Mouse (Mus musculus): Measurements from ENCODE around the gene Sfxn2. TPM values are rescaled to one million over a fixed set of nuclear protein-coding genes. Genes with fewer than 3 reads are reported as not detected.

Gene Sfxn2
- polyA plus RNA-seq, 1 experiment from 2014 or later: 9.4 TPM

DNA sequence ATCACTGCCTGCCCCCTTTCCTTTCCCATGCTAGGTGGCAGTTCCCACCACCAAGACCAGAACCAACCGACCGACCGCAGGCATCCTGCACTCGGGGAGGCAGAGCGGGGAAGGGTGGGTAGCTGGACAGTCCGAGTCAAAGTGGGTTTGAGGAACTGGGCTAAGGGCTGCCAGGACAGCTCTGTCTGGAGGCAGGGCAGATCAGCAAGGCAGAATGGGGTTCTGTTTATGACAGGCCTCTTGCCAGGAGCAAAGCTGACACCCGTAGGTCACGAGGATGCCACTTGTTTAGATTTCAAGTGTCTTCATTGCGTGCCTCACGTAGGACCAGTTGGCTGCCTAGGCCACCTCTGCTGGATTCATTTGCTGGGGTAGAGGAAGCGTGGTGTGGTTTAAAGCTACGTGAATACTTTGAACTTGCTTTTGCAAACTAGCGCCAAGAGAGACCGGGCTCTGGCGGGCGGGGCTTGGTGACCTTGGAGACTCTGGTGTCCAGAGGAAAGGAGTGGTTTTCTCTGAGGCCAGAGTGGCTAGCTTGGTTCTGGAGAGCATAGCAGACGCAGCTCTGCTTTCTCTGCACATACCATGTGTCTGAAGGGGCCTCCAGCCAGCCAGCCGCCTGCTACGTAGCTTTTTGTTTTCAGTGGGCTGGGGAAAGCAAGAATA is 68.4 kb downstream of the Sfxn2 start:
- peaks cover 31% of the 10 kb centered on the region for H3K4me1 ChIP-seq (replicated peaks; ENCODE audit: control insufficient read depth, insufficient read depth)
- H3K9ac ChIP-seq (ENCODE audit: low read length): peak overlapping the region; percentile 18; the same call in 1 of the 2 replicates
- peaks cover 4% of the 10 kb centered on the region; the same call in 1 of the 2 replicates for H3K36me3 ChIP-seq (ENCODE audit: control insufficient read depth, insufficient read depth, low read length)
- TF ChIP-seq CTCF (IDR thresholded peaks at IDR 0.05; ENCODE audit: low read depth) (no peak), EP300 (optimal IDR thresholded peaks at IDR 0.05) (no peak)
- H3K4me3 ChIP-seq (ENCODE audit: low read depth, low read length): no peak overlapping the region; the same call in 1 of the 2 replicates
- H3K27me3 ChIP-seq (ENCODE audit: control insufficient read depth, insufficient read depth, low read length): no peaks in the 10 kb centered on the region
- H3K9me3 ChIP-seq (ENCODE audit: control insufficient read depth, low read length): no peaks in the 10 kb centered on the region
- 24% methylated on average over 19 of the region's 19 CpGs for WGBS
- peak overlapping the region; percentile 44 for H3K4me2 ChIP-seq (replicated peaks; ENCODE audit: low read depth)
- peak; percentile 82 for DNase-seq (ENCODE audit: low spot score)
- peak overlapping the region; percentile 94 for H3K27ac ChIP-seq (replicated peaks)
- ATAC-seq (ENCODE audit: low FRiP score, low TSS enrichment): peak; percentile 32; the same call in 1 of the 2 replicates

DNA sequence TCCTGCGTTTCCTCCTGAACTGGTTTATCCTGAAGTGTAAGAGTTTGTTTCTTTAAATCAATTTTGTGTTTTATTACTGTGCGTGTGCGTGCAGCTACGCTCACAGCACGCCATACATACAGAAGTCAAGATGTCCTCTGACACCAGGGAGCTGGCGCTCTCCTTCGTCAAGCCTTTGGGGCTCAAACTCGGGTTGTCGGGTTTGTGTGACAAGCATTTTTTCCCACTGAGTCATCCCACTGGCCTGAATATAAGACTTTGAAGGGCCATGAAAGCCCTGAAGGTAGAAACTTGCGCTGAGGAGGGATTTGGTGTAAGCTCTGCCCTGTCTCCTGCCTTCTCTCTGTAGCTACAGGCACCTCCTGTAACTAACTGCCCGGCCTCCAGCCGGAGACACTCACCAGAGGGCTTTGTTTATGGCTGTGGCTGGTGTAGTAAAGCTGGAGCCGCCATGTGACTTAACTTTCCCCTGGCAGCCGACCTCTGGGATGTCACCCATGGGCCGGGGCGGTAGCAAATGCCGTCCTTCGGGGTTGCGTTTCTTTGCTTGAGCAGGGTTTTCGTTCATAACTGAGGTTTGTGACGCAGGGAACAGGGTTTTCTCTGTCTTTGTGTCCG is 69.1 kb downstream of the Sfxn2 start:
- H3K4me3 ChIP-seq (ENCODE audit: low read depth, low read length): no peak overlapping the region; the same call in 1 of the 2 replicates
- peak overlapping the region; percentile 44 for H3K4me2 ChIP-seq (replicated peaks; ENCODE audit: low read depth)
- peaks cover 4% of the 10 kb centered on the region; the same call in 1 of the 2 replicates for H3K36me3 ChIP-seq (ENCODE audit: control insufficient read depth, insufficient read depth, low read length)
- H3K9ac ChIP-seq (ENCODE audit: low read length): peak overlapping the region; percentile 53
- WGBS: 22% methylated on average over 22 of the region's 22 CpGs
- peaks cover 31% of the 10 kb centered on the region for H3K4me1 ChIP-seq (replicated peaks; ENCODE audit: control insufficient read depth, insufficient read depth)
- no peak for DNase-seq (ENCODE audit: low spot score)
- peak; percentile 28; the same call in 1 of the 2 replicates for ATAC-seq (ENCODE audit: low FRiP score, low TSS enrichment)
- TF ChIP-seq CTCF (IDR thresholded peaks at IDR 0.05; ENCODE audit: low read depth): peak; percentile 31; the same call in 1 of the 2 replicates
- TF ChIP-seq EP300 (optimal IDR thresholded peaks at IDR 0.05): peak; percentile 57
- no peaks in the 10 kb centered on the region for H3K9me3 ChIP-seq (ENCODE audit: control insufficient read depth, low read length)
- H3K27me3 ChIP-seq (ENCODE audit: control insufficient read depth, insufficient read depth, low read length): no peaks in the 10 kb centered on the region
- peak overlapping the region; percentile 94 for H3K27ac ChIP-seq (replicated peaks)

- ATAC-seq (ENCODE audit: low FRiP score, low TSS enrichment) (no peak), DNase-seq (ENCODE audit: low spot score) (no peak)
- Histone ChIP-seq H3K9ac (ENCODE audit: low read length) (peak overlapping the region; percentile 18; the same call in 1 of the 2 replicates), H3K27ac (replicated peaks) (peak overlapping the region; percentile 94), H3K9me3 (ENCODE audit: control insufficient read depth, low read length) (no peaks in the 10 kb centered on the region), H3K4me1 (replicated peaks; ENCODE audit: control insufficient read depth, insufficient read depth) (peaks cover 31% of the 10 kb centered on the region), H3K27me3 (ENCODE audit: control insufficient read depth, insufficient read depth, low read length) (no peaks in the 10 kb centered on the region), H3K36me3 (ENCODE audit: control insufficient read depth, insufficient read depth, low read length) (peaks cover 4% of the 10 kb centered on the region; the same call in 1 of the 2 replicates), H3K4me3 (ENCODE audit: low read depth, low read length) (no peak overlapping the region), H3K4me2 (replicated peaks; ENCODE audit: low read depth) (no peak overlapping the region)
- 68% methylated on average over 5 of the region's 5 CpGs for WGBS
- TF ChIP-seq EP300 (optimal IDR thresholded peaks at IDR 0.05): no peak
- TF ChIP-seq CTCF (IDR thresholded peaks at IDR 0.05; ENCODE audit: low read depth): no peak
Measured at GRCm38 (mm10) chr19:46643236-46643635, 70.1 kb downstream of the Sfxn2 start.

GRCm38 (mm10) chr19:46644343-46644792 is 71.2 kb downstream of the Sfxn2 start:
- H3K27ac ChIP-seq (replicated peaks): peak overlapping the region; percentile 78
- DNase-seq (ENCODE audit: low spot score): no peak
- TF ChIP-seq EP300 (optimal IDR thresholded peaks at IDR 0.05) (no peak), CTCF (IDR thresholded peaks at IDR 0.05; ENCODE audit: low read depth) (no peak)
- H3K4me2 ChIP-seq (replicated peaks; ENCODE audit: low read depth): no peak overlapping the region
- H3K9me3 ChIP-seq (ENCODE audit: control insufficient read depth, low read length): no peaks in the 10 kb centered on the region
- H3K4me3 ChIP-seq (ENCODE audit: low read depth, low read length): no peak overlapping the region
- peaks cover 31% of the 10 kb centered on the region for H3K4me1 ChIP-seq (replicated peaks; ENCODE audit: control insufficient read depth, insufficient read depth)
- 75% methylated on average over 10 of the region's 10 CpGs for WGBS
- no peak for ATAC-seq (ENCODE audit: low FRiP score, low TSS enrichment)
- no peaks in the 10 kb centered on the region for H3K27me3 ChIP-seq (ENCODE audit: control insufficient read depth, insufficient read depth, low read length)
- peaks cover 4% of the 10 kb centered on the region; the same call in 1 of the 2 replicates for H3K36me3 ChIP-seq (ENCODE audit: control insufficient read depth, insufficient read depth, low read length)
- peak overlapping the region; percentile 27; the same call in 1 of the 2 replicates for H3K9ac ChIP-seq (ENCODE audit: low read length)

DNA sequence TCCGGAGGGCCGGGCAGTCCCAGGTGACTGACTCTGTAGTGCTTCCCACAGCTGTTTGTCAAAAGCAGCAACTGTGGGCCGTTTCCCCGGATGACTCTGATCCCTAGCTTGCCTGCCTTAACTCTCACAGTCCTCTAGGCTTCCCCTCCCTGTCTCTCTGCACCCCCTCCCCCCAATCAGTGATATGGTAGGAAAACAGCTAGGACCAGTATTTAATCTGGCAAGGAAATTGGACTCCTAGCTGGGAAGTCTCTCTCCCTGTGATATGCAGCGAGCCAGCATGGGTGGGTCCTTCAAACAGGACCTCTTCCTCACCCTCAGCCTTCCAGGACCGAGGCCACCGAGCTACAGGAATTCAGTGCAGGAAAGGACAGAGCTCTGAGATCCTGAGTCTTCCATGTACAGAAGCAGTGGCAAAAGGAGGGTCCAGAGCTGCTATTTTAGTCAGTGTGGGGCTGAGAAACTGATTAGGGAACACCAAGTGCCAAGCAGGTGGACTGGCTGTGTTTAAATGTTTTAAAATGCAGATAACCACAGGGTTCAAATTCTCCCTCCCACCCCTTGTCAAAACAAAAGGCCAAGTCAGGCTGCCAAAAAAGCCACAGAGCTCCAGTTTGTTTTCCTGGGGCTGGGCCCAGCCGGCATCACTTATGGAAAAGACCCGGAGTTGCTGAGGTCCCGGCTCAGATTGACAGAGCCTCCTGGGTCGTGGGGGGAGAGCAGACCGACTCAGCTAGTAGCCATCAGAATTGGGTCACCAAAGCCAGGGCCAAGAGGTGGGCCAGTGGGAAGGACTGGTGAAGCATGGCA is 71.8 kb downstream of the Sfxn2 start:
- DNase-seq (ENCODE audit: low spot score) (peak; percentile 59), ATAC-seq (ENCODE audit: low FRiP score, low TSS enrichment) (peak; percentile 44)
- Histone ChIP-seq H3K4me1 (replicated peaks; ENCODE audit: control insufficient read depth, insufficient read depth) (peaks cover 31% of the 10 kb centered on the region), H3K36me3 (ENCODE audit: control insufficient read depth, insufficient read depth, low read length) (peaks cover 4% of the 10 kb centered on the region; the same call in 1 of the 2 replicates), H3K27ac (replicated peaks) (peak overlapping the region; percentile 78), H3K4me3 (ENCODE audit: low read depth, low read length) (no peak overlapping the region), H3K27me3 (ENCODE audit: control insufficient read depth, insufficient read depth, low read length) (no peaks in the 10 kb centered on the region), H3K9me3 (ENCODE audit: control insufficient read depth, low read length) (no peaks in the 10 kb centered on the region), H3K9ac (ENCODE audit: low read length) (no peak overlapping the region), H3K4me2 (replicated peaks; ENCODE audit: low read depth) (no peak overlapping the region)
- TF ChIP-seq EP300 (optimal IDR thresholded peaks at IDR 0.05) (no peak), CTCF (IDR thresholded peaks at IDR 0.05; ENCODE audit: low read depth) (peak; percentile 29)
- 21% methylated on average over 12 of the region's 12 CpGs for WGBS

All from stomach, postnatal 0 days (tissue).